Mouse (Mus musculus): ENCODE measurements around the gene Atp2a2. TPM values are rescaled to one million over a fixed set of nuclear protein-coding genes. Genes with fewer than 3 reads are reported as not detected.

Gene Atp2a2
- polyA plus RNA-seq, 1 experiment: 136 TPM

- DNase-seq (ENCODE audit: low read depth): peak; percentile 35
These were observed 27.3 kb upstream of the Atp2a2 start for GRCm38 (mm10) chr5:122529316-122529715.

GRCm38 (mm10) chr5:122528591-122528990 is 26.6 kb upstream of the Atp2a2 start:
- no peak for TF ChIP-seq CTCF (IDR thresholded peaks at IDR 0.05; ENCODE audit: borderline replicate concordance, extremely low read depth, insufficient read depth, insufficient read length)
- no peak for TF ChIP-seq POLR2A (IDR thresholded peaks at IDR 0.05; ENCODE audit: borderline replicate concordance, extremely low read depth, insufficient read depth, insufficient read length, poor library complexity, severe bottlenecking)
- no peak for DNase-seq (ENCODE audit: low read depth)

More at GRCm38 (mm10) chr5:122529316-122529715, 27.3 kb upstream of the Atp2a2 start:
- TF ChIP-seq CTCF (IDR thresholded peaks at IDR 0.05; ENCODE audit: borderline replicate concordance, extremely low read depth, insufficient read depth, insufficient read length) (no peak), POLR2A (IDR thresholded peaks at IDR 0.05; ENCODE audit: borderline replicate concordance, extremely low read depth, insufficient read depth, insufficient read length, poor library complexity, severe bottlenecking) (no peak)

- TF ChIP-seq CTCF (IDR thresholded peaks at IDR 0.05; ENCODE audit: borderline replicate concordance, extremely low read depth, insufficient read depth, insufficient read length): no peak
- TF ChIP-seq POLR2A (IDR thresholded peaks at IDR 0.05; ENCODE audit: borderline replicate concordance, extremely low read depth, insufficient read depth, insufficient read length, poor library complexity, severe bottlenecking): no peak
- no peak for DNase-seq (ENCODE audit: low read depth)
These were observed 25.7 kb upstream of the Atp2a2 start for GRCm38 (mm10) chr5:122527761-122528160.

GRCm38 (mm10) chr5:122526878-122527730 is 25.1 kb upstream of the Atp2a2 start:
- DNase-seq (ENCODE audit: low read depth): no peak
- TF ChIP-seq CTCF (IDR thresholded peaks at IDR 0.05; ENCODE audit: borderline replicate concordance, extremely low read depth, insufficient read depth, insufficient read length) (no peak), POLR2A (IDR thresholded peaks at IDR 0.05; ENCODE audit: borderline replicate concordance, extremely low read depth, insufficient read depth, insufficient read length, poor library complexity, severe bottlenecking) (no peak)

GRCm38 (mm10) chr5:122526405-122526804 is 24.4 kb upstream of the Atp2a2 start:
- TF ChIP-seq CTCF (IDR thresholded peaks at IDR 0.05; ENCODE audit: borderline replicate concordance, extremely low read depth, insufficient read depth, insufficient read length) (no peak), POLR2A (IDR thresholded peaks at IDR 0.05; ENCODE audit: borderline replicate concordance, extremely low read depth, insufficient read depth, insufficient read length, poor library complexity, severe bottlenecking) (no peak)
- peak; percentile 40 for DNase-seq (ENCODE audit: low read depth)

- no peak for DNase-seq (ENCODE audit: low read depth)
- TF ChIP-seq CTCF (IDR thresholded peaks at IDR 0.05; ENCODE audit: borderline replicate concordance, extremely low read depth, insufficient read depth, insufficient read length): no peak
- no peak for TF ChIP-seq POLR2A (IDR thresholded peaks at IDR 0.05; ENCODE audit: borderline replicate concordance, extremely low read depth, insufficient read depth, insufficient read length, poor library complexity, severe bottlenecking)
These were observed 23.4 kb upstream of the Atp2a2 start for GRCm38 (mm10) chr5:122525238-122525931.

- no peak for DNase-seq (ENCODE audit: low read depth)
- TF ChIP-seq POLR2A (IDR thresholded peaks at IDR 0.05; ENCODE audit: borderline replicate concordance, extremely low read depth, insufficient read depth, insufficient read length, poor library complexity, severe bottlenecking) (no peak), CTCF (IDR thresholded peaks at IDR 0.05; ENCODE audit: borderline replicate concordance, extremely low read depth, insufficient read depth, insufficient read length) (no peak)
These were observed 22.8 kb upstream of the Atp2a2 start for GRCm38 (mm10) chr5:122524854-122525237.

GRCm38 (mm10) chr5:122524244-122524643 is 22.2 kb upstream of the Atp2a2 start:
- TF ChIP-seq CTCF (IDR thresholded peaks at IDR 0.05; ENCODE audit: borderline replicate concordance, extremely low read depth, insufficient read depth, insufficient read length) (no peak), POLR2A (IDR thresholded peaks at IDR 0.05; ENCODE audit: borderline replicate concordance, extremely low read depth, insufficient read depth, insufficient read length, poor library complexity, severe bottlenecking) (no peak)
- DNase-seq (ENCODE audit: low read depth): no peak

GRCm38 (mm10) chr5:122521130-122521473 is 19.1 kb upstream of the Atp2a2 start:
- DNase-seq (ENCODE audit: low read depth): no peak
- TF ChIP-seq POLR2A (IDR thresholded peaks at IDR 0.05; ENCODE audit: borderline replicate concordance, extremely low read depth, insufficient read depth, insufficient read length, poor library complexity, severe bottlenecking) (no peak), CTCF (IDR thresholded peaks at IDR 0.05; ENCODE audit: borderline replicate concordance, extremely low read depth, insufficient read depth, insufficient read length) (no peak)

GRCm38 (mm10) chr5:122520254-122521129 is 18.5 kb upstream of the Atp2a2 start:
- DNase-seq (ENCODE audit: low read depth): no peak
- no peak for TF ChIP-seq CTCF (IDR thresholded peaks at IDR 0.05; ENCODE audit: borderline replicate concordance, extremely low read depth, insufficient read depth, insufficient read length)
- no peak for TF ChIP-seq POLR2A (IDR thresholded peaks at IDR 0.05; ENCODE audit: borderline replicate concordance, extremely low read depth, insufficient read depth, insufficient read length, poor library complexity, severe bottlenecking)
